Mouse (Mus musculus) embryo, embryonic 11 days (tissue): Measurements from ENCODE around the gene Spock1.

Experiments used
- DNase-seq: peaks from one replicate; pipeline ENCODE4 v3.0.0-alpha.2; 2015

The Spock1 gene

GRCm38 (mm10) chr13:57722329-57722936, 185.7 kb downstream of the Spock1 start:
- DNase-seq, result no peak

GRCm38 (mm10) chr13:57721524-57722279, 186.4 kb downstream of the Spock1 start:
- DNase-seq, result peak; percentile 55

- no peak for DNase-seq
These were observed 190.0 kb downstream of the Spock1 start for GRCm38 (mm10) chr13:57718087-57718486.

GRCm38 (mm10) chr13:57712910-57713309, 195.2 kb downstream of the Spock1 start:
- no peak for DNase-seq

- no peak for DNase-seq
These were observed 199.7 kb downstream of the Spock1 start for GRCm38 (mm10) chr13:57708425-57708824.

- DNase-seq, result no peak
These were observed 205.2 kb downstream of the Spock1 start for GRCm38 (mm10) chr13:57702966-57703365.

- no peak for DNase-seq
These were observed 211.4 kb downstream of the Spock1 start for GRCm38 (mm10) chr13:57696685-57697084.

GRCm38 (mm10) chr13:57688926-57689325, 219.2 kb downstream of the Spock1 start:
- no peak for DNase-seq

- DNase-seq, result no peak
These were observed 221.7 kb downstream of the Spock1 start for GRCm38 (mm10) chr13:57686437-57686836.

- no peak for DNase-seq
These were observed 222.9 kb downstream of the Spock1 start for GRCm38 (mm10) chr13:57685201-57685600.

GRCm38 (mm10) chr13:57679591-57679990, 228.5 kb downstream of the Spock1 start:
- DNase-seq, result no peak

- DNase-seq, result no peak
These were observed 231.3 kb downstream of the Spock1 start for GRCm38 (mm10) chr13:57676820-57677219.

- DNase-seq, result no peak
These were observed 234.7 kb downstream of the Spock1 start for GRCm38 (mm10) chr13:57673399-57673798.

GRCm38 (mm10) chr13:57672762-57673161, 235.4 kb downstream of the Spock1 start:
- no peak for DNase-seq

GRCm38 (mm10) chr13:57671919-57672318, 236.2 kb downstream of the Spock1 start:
- DNase-seq, result no peak

- DNase-seq, result no peak
These were observed 236.8 kb downstream of the Spock1 start for GRCm38 (mm10) chr13:57671322-57671721.

GRCm38 (mm10) chr13:57667621-57668020, 240.5 kb downstream of the Spock1 start:
- DNase-seq, result no peak

GRCm38 (mm10) chr13:57666173-57666842, 241.8 kb downstream of the Spock1 start:
- no peak for DNase-seq

GRCm38 (mm10) chr13:57662554-57662953, 245.6 kb downstream of the Spock1 start:
- no peak for DNase-seq

- no peak for DNase-seq
These were observed 247.6 kb downstream of the Spock1 start for GRCm38 (mm10) chr13:57660523-57660922.

- DNase-seq, result no peak
These were observed 248.3 kb downstream of the Spock1 start for GRCm38 (mm10) chr13:57659872-57660271.

- no peak for DNase-seq
These were observed 251.5 kb downstream of the Spock1 start for GRCm38 (mm10) chr13:57656606-57657005.

- no peak for DNase-seq
These were observed 253.8 kb downstream of the Spock1 start for GRCm38 (mm10) chr13:57654362-57654761.

- no peak for DNase-seq
These were observed 256.9 kb downstream of the Spock1 start for GRCm38 (mm10) chr13:57651236-57651635.
